Mouse (Mus musculus): ENCODE data around the gene Gm28729. TPM values are rescaled to one million over a fixed set of nuclear protein-coding genes. Genes with fewer than 3 reads are reported as not detected.
"Not testable (repeated sequence)": the region's sequence is repeated elsewhere in the genome, so short reads cannot be mapped to it uniquely, and the experiment has no call there.

Gene Gm28729
- total RNA-seq, 2 experiments from 2014 or later = not detected

- not testable (repeated sequence) for DNase-seq
These were observed 3.5 kb downstream of the Gm28729 start for GRCm38 (mm10) chr9:96521574-96521973.

DNA sequence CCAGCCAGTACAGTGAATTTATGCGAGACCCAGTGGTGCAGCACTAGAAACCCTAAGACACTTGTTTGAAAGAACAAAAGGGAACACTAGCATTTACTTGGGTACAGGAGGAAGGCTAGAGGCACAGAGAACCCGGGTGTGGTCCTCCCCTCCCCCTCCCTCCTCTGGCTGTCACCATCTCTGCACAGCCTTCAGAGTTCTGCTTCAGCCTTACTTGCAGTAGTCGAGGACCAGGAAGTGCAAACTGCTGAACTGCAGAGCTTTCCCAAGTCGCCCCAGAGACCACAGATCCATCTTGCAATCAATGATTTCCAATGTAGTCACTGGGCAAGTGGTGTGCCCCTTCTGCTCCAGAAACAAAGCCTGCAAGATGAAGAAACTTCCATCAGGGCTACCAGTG, 7.6 kb downstream of the Gm28729 start:
- peak in 1 of 2 experiments; percentile 10 for DNase-seq

DNA sequence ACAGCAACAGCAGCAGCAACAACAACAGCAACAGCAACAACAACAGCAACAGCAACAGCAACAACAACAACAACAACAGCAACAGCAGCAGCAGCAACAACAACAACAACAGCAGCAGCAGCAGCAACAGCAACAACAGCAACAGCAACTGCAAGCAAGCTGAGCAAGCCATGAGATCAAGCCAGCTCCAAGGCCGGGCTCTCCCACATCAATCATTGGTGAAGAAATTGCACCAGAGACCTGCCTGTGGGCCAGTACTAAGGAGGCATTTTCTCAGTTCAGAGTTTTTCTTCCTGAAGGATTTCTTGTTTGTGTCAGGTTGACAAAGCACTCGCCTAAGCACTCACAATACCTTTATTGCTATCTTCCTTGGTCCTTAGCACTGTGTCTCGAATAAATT, 8.3 kb downstream of the Gm28729 start:
- DNase-seq = peak; percentile 63 to 72

DNA sequence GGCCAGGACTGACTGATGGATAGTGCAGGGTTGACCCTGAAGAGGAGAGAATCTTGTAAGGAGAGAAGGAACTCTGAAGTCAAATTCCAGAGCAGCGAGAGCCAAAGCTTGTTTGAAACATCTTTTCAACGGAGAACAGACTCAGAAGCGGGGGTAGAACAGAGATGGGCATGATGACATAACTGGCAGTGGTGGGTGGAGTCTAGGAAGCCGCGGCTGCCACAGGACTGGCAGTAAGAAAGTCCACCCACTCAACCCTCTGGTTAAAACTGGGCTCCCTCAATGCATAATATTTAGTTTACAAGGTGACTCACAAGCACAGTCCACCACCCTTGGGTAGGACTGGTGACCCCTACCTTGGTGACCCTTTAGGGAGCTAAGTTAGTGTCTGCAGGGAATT, 9.3 kb downstream of the Gm28729 start:
- DNase-seq = no peak

DNA sequence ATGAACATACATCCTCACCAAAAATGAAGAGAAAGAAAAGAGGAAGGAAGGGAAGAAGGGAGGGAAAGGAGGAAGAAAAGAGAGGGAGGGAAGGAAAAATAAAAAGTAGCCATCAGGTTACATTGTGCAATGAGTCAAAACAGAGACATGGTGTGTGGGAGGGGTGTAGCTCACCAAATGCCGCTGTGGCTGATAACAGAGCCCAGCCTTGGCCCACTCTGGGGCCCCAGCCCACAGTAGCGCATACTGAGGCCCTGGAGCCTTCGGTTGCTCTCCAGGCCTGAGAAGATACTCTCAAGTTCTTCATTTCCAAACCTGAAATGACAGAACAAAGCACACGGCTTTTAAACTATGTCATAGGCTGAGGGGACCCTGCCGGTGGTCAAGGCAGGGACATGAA, 10.8 kb downstream of the Gm28729 start:
- DNase-seq = no peak

DNA sequence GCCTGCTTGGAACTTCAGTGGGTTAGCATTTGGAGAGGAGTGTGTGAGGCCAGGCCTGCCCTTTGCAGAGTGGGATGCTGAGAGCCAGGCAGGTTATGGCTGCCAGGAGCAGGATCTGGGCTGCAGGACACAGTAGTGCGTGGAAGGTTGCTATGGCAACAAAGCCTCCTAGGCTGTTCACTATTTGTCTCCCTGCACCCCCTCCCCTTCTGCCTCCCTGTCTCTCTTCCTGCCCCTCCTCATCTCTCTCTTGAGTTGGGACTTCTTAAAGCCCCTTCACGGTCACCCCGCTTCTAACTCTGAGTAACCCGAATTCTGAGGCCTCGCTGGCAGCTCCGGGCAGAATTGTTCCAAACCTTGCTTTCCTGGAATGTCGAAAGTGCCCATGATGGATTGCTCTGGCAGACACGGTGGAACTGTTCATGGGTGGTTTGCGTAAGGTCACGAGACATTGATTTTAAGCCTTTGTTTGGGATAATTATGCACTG, 19.0 kb downstream of the Gm28729 start:
- DNase-seq = peak; percentile 68 to 72

- no peak for DNase-seq
These were observed 19.9 kb downstream of the Gm28729 start for GRCm38 (mm10) chr9:96505156-96505555.

GRCm38 (mm10) chr9:96504116-96504895, 20.8 kb downstream of the Gm28729 start:
- DNase-seq = no peak

GRCm38 (mm10) chr9:96502856-96503610, 22.0 kb downstream of the Gm28729 start:
- DNase-seq = no peak

GRCm38 (mm10) chr9:96501217-96501616, 23.8 kb downstream of the Gm28729 start:
- DNase-seq = no peak

DNA sequence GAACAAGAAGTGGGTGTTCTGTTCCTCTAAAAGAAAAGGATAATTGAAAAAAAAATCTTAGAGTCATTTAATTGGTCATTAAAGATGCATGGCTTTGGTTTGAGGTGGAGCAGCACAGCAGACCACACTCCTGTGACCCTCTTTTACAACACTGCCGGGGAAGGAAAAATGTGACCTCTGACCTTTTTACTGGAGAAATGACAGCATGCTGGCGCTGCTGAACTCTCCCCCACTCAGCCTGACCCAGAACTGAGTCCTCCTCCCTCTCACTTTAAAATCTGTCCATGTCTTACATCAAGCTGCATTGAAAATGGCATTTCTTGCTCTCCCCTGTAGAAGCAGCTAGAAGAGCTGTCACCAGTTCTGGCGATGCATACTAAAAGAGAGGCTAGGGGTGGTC, 31.9 kb downstream of the Gm28729 start:
- DNase-seq = no peak

GRCm38 (mm10) chr9:96491810-96492209, 33.3 kb downstream of the Gm28729 start:
- DNase-seq = peak; percentile 49 to 74

DNA sequence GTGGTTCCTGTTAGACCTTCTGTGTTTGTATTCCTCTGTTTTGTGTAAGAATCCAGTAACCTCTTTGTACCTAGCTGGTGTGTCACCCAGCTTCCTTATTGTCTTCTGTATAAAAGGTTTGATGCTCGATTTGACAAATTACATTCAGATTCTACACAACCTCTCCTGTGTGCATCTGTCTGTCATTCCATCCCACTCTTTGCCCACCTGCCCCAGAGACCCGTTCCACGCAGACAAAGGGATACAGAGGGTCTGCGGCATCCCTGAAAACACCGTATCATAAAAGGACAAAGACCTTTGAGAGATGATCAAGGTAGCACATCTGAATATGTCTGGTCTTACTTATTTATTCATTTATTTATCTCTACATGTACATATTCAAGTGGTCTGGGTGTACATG, 37.2 kb downstream of the Gm28729 start:
- DNase-seq = not testable (repeated sequence)

DNA sequence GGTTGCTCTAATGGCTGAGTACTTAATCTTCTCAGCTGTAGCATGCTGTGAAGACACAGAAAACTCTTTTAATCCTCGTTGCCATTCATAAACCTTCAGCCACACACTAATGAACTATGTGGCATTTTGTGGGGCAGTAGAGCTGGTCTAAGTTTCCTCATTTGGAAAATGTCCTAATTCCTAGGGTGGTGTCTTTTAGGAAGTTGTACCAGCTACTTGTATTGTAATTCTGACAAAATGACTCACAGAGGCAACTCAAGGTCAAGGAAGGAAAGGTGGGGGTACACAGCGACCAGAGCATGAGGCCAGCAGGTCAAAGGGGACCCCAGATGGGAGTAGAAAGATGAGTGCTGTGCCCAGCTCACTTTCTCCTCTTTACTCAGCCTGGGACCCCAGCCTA, 41.4 kb downstream of the Gm28729 start:
- DNase-seq = no peak

- no peak for DNase-seq
These were observed 42.0 kb downstream of the Gm28729 start for GRCm38 (mm10) chr9:96483028-96483427.

- DNase-seq = peak; percentile 100
These were observed 46.8 kb downstream of the Gm28729 start, which contains the start of gene Rnf7 for GRCm38 (mm10) chr9:96478071-96478888. Rnf7 (minus strand) TSS chr9:96478675.

- no peak for DNase-seq
These were observed 52.7 kb downstream of the Gm28729 start for GRCm38 (mm10) chr9:96472356-96472755.

DNA sequence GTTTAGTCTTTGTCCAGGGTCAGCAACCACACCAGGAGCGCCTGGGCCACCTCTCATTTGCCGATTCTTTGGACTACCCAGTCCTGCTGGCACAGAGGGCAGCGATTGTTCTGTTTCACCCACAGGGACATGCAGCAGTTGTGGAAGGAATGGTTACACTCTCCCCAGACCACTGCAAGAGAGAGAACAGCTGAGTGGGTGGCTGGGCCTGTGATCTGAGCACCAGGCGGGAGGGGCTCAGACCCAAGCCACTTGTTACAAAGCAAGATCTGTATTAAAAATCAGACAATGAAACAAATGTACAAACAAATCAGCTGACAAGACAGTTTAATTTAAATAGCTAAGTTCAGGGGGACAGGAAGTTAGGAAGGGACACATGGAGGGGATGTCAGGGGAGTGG, 53.4 kb downstream of the Gm28729 start:
- not testable (repeated sequence) for DNase-seq

- no peak for DNase-seq
These were observed 54.6 kb downstream of the Gm28729 start for GRCm38 (mm10) chr9:96470266-96470974.

- DNase-seq = no peak
These were observed 55.4 kb downstream of the Gm28729 start for GRCm38 (mm10) chr9:96469556-96470265.

DNA sequence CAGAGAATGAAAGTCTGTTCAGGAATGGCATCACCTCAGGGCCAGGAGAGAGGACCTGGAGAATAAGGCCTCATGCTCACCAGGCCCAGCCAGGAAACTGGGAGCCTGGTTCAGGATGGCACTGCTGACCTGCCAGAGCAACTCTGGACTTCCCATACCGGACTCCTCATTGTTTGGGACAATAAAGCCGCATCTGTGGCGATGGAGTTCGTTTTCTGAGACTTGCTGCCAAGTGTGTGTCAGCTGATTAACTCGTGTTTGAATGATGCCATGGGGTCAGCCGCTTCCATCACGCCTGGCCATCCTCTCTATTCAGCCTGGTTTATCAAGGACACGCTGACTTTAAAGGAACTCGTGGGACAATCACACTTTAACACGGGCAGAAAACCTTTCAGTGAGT, 61.4 kb downstream of the Gm28729 start:
- DNase-seq = peak in 1 of 2 experiments; percentile 34

Data from adrenal gland, postnatal 36 days (tissue).